Mouse (Mus musculus) T-cell, adult 66 days (primary cell): ENCODE data around the gene Prelid1. TPM values are rescaled to one million over a fixed set of nuclear protein-coding genes. Genes with fewer than 3 reads are reported as not detected.

Experiments used
- total RNA-seq, 2 experiments: library from RNA; stranded (reverse); gene quantifications; 3 replicates in 1 of 2; 4 replicates in 1 of 2; pipeline ENCODE4 v1.2.4; 2023

The Prelid1 gene
- total RNA-seq: 100 to 1,000 TPM; 166 to 174 TPM

DNA sequence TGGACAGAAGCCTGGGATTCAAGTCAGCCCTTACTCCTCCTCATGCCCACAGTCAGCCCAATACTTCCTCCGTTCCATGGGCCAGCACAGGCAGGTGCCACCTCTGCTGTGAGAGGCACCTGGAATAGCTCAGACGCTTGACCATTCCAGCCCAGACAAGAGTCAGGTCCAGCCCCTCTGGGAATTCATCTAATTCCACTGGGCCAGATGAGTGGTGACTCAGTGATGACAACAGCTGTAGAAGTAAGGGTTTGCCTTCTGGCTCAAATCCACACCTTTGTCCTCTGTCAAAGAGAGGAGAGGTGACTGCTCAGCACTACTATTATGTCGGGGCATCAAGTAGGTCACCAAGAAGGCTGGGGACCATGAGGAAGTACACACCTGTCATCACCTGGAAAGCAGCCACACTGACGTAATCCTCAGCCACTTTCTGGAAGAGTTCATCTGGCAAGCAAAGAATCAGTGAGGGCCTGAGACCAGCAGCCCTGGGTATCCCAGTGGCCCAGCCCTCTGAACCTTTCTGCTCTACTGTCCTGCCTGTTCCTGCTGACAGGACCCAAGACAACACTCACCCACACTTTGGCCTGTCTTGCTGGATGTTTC is at the start of gene Prelid1:
TSS of gene Prelid1 (plus strand) at position 570 of the 603 bp plus-strand sequence.

DNA sequence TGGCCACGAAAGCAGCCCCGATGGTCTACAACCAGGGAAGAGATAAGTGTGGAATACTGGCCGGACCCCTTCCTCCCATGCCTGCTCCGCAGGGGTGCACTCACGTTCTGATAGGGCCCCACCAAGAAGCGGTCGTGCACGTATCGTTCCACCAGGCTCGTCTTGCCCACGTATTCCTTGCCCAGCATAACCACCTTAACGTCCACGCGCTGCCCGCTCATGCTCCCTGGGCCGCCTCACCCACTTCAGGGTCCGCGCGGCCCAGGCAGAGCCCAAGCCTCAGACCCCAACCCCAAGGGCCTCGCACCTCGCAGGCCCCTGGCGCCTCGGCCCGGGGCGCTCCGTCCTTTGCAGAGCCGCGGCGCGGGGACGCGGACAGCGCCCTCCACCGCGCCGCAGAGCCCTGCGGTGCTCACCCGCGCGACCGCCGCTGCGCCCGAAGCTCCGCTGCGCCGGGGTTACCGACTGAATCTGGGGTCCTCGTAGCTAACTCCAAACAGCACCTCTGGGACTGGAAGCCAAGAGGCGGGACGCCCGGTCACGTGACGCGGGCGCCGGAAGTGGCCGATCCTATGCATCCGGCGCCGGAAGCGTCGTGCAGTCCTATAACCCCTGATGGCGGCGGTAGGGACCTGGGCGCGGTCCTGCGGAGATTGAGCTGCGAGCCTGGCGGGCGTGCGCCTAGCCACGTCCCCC is 1.3 kb downstream of the Prelid1 start, which contains the start of gene Rab24:
TSS of gene Rab24 (minus strand) at position 513 of the 696 bp plus-strand sequence.

DNA sequence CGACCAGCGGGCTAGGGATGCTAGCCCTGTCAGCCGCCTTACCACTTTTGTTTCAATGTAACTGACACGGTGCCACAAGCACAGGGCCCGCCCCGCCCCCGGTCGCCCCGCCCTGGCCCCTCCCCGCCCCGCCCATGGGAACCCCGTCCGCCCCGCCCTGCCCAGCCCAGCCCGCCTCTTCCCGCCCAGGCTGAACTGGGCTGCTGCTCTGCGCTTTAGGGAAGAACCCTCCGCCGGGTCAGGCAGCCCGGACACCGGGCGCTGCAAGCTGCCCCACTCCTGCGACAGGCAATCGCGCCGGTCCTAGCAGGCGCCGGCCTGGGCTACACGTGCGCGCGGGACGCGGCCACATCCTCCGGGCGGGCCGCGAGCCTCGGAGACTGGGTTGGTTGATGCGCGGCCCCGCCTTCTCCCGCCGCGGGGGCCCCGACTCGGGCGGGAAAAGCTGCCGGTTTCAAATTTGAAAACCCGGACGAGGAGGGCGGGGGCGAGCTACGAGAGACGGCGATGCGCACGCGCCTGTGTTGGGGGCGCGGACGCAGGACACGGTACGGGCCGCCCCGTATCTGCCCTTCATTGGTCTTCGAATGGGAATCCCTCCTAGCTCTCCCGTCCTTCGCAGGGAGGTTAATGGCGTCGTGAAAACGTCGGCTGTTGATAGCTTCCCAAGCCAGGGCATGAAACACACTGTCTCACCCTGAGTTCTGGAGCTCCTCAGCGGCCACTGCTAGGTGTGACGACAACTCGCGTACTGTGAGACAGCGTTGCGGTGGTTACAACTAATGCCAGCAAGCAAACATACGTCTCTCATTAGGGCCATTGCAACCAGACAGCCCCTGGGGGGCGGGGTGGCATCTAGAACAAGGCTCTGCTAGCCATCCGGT is 9.6 kb downstream of the Prelid1 start, which contains the start of gene Mxd3:
TSS of gene Mxd3 (minus strand) at position 141 of the 884 bp plus-strand sequence.

DNA sequence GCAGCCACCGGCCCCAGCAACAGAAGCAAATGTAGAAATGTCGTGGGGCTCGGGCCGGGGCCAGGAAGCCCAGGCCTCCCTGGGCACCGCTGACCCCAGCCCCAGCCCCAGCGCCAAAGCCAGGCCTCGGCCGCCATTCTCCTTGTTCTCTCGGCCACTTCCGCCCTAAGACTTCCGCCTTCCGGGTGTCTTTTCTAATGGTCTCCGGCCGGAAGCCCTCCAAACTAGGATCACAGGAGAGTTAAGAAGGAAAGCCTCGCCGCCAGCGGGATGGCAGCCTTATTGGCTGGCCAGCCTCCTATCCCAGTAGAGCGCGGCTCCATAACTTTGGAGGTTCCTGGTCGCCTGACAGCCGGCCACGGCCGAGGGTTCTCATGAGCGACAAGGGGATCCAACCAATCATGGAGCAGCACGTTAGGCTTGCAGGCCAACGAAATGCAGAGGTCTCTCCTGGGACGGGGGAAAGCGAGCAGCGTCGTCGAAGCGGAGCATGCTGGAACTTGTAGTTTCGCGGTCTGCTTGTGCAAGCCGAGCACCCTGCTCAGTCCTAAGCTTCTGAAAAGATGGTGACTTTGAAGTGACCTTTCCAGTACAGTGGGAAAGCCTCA is 42.3 kb downstream of the Prelid1 start, which contains the start of gene Lman2:
TSS of gene Lman2 (minus strand) at position 331 of the 608 bp plus-strand sequence.

DNA sequence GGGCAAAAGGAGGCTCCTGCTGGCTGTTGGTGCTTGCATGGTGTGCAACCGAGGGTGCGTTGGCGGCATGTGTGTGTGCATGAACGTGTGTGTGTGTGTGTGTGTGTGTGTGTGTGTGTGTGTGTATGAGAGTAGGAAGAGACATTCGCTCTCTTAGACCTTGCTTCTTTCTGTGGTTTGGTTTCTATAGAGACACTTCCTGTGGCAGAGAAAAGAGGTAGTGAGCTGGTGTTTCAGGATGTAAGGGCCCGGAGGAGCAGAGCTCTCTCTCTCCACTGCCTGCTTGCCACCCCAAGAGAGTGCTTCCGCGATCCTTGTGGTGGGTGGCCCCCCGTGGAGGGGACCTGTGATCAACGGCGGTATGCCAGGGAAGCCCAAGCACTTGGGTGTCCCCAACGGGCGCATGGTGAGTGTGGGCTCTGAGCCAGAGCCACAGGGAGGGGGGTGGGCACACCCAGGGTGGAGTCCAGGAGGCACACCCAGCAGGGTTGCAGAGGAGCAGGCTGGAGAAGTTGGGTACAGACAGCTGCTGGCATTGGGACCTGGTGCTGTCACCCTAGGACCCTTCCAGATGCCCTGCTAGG is 49.3 kb downstream of the Prelid1 start, which contains the start of gene Rgs14:
TSS of gene Rgs14 (plus strand) at position 202 of the 584 bp plus-strand sequence.

Other genes with a start within 250 kb of the Prelid1 start
- 10 to 100 TPM; 72.1 to 73.5 TPM for gene Uimc1, start 220.2 kb upstream of the Prelid1 start, total RNA-seq
- 10 to 100 TPM; 31.8 to 34.8 TPM for gene Zfp346, start 215.2 kb upstream of the Prelid1 start, total RNA-seq
- gene Gm17617, start 187.0 kb upstream of the Prelid1 start, total RNA-seq: not detected
- gene Fgfr4, start 167.9 kb upstream of the Prelid1 start, total RNA-seq: not detected
- gene Nsd1, start 110.7 kb upstream of the Prelid1 start, total RNA-seq: 100 to 1,000 TPM; 183 to 190 TPM
- 10 to 100 TPM; 49.3 to 51.2 TPM for gene Rab24, start 1.4 kb downstream of the Prelid1 start, total RNA-seq
- 1 to 10 TPM in 1 of 2 experiments, not detected in 1; 2.2 TPM for gene Mxd3, start 9.3 kb downstream of the Prelid1 start, total RNA-seq
- 100 to 1,000 TPM; 113 to 118 TPM for gene Lman2, start 42.3 kb downstream of the Prelid1 start, total RNA-seq
- 10 to 100 TPM; 85.9 to 93.2 TPM for gene Rgs14, start 49.2 kb downstream of the Prelid1 start, total RNA-seq
- gene Slc34a1, start 77.7 kb downstream of the Prelid1 start, total RNA-seq: not detected
- not detected for gene Pfn3, start 94.7 kb downstream of the Prelid1 start, total RNA-seq
- gene F12, start 106.3 kb downstream of the Prelid1 start, total RNA-seq: 1 to 10 TPM in 1 of 2 experiments, under 1 TPM in 1; 0.93 to 1.3 TPM
- 100 to 1,000 TPM; 461 to 470 TPM for gene Grk6, start 124.6 kb downstream of the Prelid1 start, total RNA-seq
- 10 to 100 TPM; 55.5 to 60.2 TPM for gene Prr7, start 143.8 kb downstream of the Prelid1 start, total RNA-seq
- gene Dbn1, start 167.6 kb downstream of the Prelid1 start, total RNA-seq: under 1 TPM in 1 of 2 experiments, not detected in 1; 0.23 TPM
- gene Pdlim7, start 193.2 kb downstream of the Prelid1 start, total RNA-seq: 10 to 100 TPM in 1 of 2 experiments, 1 to 10 TPM in 1; 9.7 to 10.0 TPM
- 1 to 10 TPM; 2.9 to 3.1 TPM for gene Dok3, start 208.8 kb downstream of the Prelid1 start, total RNA-seq
- 10 to 100 TPM; 84.6 to 86.4 TPM for gene Ddx41, start 216.2 kb downstream of the Prelid1 start, total RNA-seq